Mouse (Mus musculus) urinary bladder, adult 2 months (tissue): Measurements from ENCODE around the gene Prkd2. TPM values are rescaled to one million over a fixed set of nuclear protein-coding genes. Genes with fewer than 3 reads are reported as not detected.

Source experiments
- DNase-seq: peaks from one replicate; pipeline ENCODE4 v3.0.0; 2022; ENCODE audit warnings: low spot score
- polyA plus RNA-seq: library from polyadenylated mRNA; depleted of rRNA; stranded (reverse); fragments of >200 nt; gene quantifications from 2 replicates; pipeline ENCODE4 v1.2.3, GENCODE M21; 2012; rRNA removed

Gene Prkd2
- 19.2 and 24.4 TPM in 2 replicates for polyA plus RNA-seq

DNA sequence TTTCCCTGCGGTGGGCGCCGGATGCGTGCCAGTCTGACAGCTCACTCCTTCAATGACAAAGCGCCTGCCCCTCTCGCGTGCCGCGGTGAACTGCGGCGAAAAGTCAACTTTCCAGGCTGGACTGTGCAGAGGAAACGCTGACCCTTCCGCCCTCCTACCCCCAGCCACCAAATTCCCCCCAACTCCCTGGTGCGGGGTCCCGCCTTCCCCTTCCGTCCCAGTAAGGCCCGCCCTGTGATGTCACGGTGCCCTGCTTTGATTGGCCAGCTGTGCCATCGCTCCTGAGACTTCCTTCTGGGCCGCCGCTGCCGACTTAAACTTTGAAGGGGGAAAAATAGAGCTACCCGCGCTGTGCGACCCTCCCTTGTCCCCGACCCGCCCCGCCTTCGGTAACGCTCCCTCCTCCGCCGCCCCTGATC is at the start of gene Prkd2:
Gene Prkd2, plus strand, starts transcription at position 258 of the 419 bp plus-strand sequence.
- DNase-seq, result peak; percentile 75

GRCm38 (mm10) chr7:16793010-16793725 is 49.5 kb upstream of the Prkd2 start:
- DNase-seq, result no peak

- no peak for DNase-seq
Observed at GRCm38 (mm10) chr7:16794886-16795285, 47.8 kb upstream of the Prkd2 start.

GRCm38 (mm10) chr7:16804409-16805028 is 38.2 kb upstream of the Prkd2 start:
- DNase-seq, result no peak

- DNase-seq, result no peak
Observed at GRCm38 (mm10) chr7:16807936-16808335, 34.8 kb upstream of the Prkd2 start.

DNA sequence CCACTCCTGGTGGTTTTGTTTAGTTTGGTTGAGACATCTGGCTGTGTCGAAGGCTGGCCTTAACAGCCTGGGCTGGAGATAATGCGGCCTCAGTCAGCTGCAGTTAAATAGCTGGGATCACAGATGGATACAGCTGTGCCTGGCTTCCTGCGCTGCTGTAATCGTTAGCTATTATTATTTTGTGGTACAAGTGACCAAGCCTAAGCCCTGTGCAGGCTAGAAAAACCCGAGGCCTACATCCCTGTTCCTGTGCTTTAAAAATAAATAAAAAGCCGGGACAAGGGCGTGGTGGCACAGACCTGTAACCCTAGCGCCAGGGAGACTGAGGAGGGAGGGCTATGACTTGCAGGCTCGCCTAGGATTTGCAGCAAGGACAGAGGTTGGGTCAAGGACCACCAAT is 34.1 kb upstream of the Prkd2 start:
- no peak for DNase-seq

DNA sequence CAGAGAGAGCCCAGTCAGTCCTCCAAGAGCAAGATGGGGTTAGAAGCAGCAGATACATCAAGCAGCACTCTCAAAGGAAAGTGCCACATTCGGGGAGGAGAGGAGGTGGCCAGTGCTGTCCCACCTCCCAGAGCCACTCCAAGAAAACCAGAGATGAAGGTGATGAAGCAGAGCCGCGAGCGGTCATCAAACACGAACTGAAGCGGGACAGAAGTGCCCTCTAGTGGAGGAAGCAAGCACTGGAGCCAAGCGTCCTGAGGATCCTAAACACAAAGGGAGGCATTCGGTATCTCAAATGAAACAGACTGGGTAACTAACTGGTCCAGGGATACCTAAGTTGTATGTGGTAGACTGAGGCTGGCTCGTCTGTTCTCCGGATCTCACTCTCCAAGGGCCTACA is 33.0 kb upstream of the Prkd2 start:
- peak; percentile 42 for DNase-seq

DNA sequence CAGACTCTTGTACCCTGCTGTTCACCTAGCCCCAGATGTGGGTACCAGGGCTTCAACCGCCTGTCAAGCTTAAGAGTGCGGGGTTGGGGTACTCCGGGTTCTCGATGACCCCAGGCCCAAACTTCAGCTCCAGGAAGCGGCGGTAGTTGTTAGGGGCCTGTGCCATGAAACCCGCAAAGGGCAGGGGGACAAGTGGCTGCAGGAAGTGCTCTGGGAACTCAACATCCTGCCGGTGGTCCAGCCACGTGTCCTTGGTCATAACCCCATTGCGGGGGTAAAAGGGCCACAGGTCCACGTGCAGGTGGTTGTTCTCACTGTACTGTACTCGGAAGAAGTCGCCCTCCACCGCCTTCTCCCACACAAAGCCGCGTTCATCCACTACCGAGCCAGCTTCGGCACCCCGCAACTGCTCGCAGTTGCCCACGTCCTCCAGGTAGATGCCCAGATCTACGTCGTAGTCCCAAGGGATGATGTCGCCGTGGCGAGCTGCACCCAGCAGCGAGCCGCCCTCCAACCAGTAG is 32.2 kb upstream of the Prkd2 start:
- no peak for DNase-seq

GRCm38 (mm10) chr7:16810920-16811648 is 31.6 kb upstream of the Prkd2 start:
- DNase-seq, result no peak

- DNase-seq, result no peak
Observed at GRCm38 (mm10) chr7:16811649-16812070, 31.0 kb upstream of the Prkd2 start.

DNA sequence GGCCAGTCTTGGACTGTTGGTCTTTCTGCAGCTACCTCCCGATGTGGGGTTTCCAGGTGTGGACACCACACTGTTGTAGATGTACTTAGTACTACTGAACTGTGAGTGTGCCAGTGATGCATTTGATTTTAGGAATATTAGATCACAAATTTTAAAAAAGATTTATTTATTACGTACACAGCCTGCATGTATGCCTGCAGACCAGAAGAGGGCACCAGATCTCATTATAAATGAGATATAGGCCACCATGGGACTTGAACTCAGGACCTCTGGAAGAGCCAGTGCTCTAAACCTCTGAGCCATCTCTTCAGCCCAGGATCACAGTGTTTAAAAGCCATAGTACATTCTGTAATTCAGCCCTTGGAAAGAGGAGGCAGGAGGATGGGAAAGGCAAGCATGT is 30.2 kb upstream of the Prkd2 start:
- no peak for DNase-seq

DNA sequence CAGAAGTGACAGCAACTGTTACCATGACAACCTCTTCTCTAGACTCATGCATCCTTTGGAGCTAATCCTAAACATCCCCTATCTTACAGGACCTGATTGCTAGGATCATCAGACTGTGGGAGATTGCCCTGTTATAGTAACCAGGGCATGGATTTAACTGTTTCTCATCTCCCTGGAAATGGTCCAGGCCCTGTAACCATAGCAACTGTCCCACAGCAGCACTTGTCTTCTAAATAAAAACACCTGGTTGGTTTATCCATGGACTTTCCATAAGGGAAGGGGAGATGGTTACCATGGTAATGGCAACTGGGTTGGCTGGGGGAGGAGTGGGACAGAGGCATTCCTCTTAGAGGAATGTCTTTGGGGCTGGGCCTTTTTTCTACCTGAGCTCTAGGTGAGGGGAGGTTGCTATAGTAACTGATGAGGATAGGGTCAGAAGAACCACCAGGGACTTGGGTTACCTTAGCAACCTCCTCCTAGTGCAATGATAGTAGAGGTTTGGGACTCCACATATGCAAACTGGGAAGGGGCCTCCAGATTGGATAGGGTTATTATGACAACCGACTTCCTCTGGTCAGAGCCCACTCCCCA is 27.3 kb upstream of the Prkd2 start, which contains the start of gene Strn4:
Gene Strn4, plus strand, starts transcription at position 539 of the 591 bp plus-strand sequence.
- DNase-seq, result no peak

DNA sequence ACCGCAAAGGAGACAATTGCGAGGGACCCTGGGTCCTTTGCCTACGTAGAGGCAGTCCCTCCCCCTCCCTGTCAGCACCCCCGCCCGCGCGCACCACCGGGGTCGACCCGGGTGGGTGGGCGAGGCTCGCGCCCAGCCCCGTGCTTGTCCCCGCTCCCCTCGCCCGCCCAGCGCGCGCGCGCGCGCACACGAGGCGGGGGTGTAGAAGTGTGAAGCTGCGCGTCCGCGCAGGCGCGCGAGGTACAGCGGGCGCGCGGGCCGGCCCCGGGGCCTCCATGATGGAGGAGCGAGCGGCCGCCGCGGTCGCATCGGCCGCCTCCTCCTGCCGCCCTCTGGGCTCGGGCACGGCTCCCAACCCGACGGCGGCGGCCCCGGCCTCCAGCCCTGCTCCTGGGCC is 26.6 kb upstream of the Prkd2 start:
- DNase-seq, result no peak

DNA sequence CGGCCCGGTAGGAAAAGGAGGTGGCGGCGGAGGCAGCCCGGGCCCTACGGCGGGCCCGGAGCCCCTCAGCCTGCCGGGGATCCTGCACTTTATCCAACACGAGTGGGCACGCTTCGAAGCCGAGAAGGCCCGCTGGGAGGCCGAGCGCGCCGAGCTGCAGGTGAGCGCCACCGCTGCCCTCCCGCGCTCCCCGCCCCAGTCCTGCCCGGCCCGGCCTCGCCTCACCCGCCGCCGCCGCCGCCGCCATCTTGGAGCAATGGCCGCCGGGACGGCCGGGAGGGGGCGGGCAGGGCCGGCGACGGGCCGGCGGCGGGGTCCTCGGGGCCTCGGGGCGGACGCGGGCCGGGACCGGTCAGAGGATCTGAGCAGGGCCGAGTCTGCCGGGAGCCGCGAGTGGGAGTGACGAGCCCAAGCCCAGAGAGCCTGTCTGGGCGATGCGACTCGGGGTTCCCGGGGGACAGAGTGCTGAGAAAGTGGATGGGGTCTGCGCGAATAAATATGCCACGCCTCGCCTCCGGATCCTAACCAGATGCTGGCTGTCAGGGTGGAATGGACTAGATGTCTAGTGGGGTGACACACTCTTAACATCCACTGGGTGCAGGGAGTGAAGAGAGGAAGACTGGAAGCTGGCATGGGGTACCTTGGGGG is 26.1 kb upstream of the Prkd2 start, which contains the start of gene Fkrp:
Gene Fkrp, minus strand, starts transcription at position 258 of the 648 bp plus-strand sequence.
- peak; percentile 68 for DNase-seq

GRCm38 (mm10) chr7:16817693-16818092 is 25.0 kb upstream of the Prkd2 start:
- DNase-seq, result no peak

DNA sequence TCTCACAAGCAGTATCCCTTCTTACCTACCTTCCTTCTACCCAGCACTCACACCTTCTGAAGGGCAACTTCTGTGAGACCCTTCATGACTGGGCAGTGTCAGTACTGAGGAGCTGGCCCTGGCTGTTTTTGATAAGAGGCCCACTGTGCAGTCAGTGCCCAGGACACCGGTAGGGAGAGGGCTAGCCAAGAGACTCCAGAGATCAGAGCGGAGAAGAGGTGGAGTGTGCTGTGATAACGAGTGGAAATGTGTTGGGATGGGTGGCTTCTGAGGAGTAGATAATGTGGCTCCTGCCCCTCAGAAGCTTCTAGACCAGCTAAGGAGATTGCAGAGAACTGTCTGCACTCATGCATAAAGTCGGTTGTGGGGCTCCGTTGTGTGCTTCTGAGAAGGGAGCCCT is 22.9 kb upstream of the Prkd2 start:
- no peak for DNase-seq

DNA sequence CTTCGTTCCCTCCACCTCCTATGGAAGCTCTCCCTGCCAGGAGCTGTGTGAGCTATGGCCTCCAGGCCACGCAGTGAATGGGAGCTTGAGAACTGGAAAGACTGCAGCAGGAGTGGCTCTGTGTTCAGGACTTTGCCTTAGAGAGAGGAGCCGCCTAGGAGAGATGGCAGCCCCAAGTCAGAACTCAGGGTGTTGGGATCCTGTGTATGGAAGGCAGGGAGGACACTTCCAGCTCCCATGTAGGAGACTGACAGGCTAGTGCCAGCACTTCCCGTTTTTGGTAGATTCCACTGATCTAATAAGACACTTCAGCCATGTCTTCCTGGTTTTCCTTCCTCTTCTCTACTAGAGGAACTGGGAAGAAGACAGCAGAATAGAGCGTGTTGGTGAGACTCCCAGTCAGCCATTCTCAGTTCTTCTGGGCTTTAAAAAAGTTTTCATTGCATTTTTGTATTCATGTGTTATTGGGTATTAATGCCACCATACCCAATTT is 22.4 kb upstream of the Prkd2 start:
- no peak for DNase-seq

DNA sequence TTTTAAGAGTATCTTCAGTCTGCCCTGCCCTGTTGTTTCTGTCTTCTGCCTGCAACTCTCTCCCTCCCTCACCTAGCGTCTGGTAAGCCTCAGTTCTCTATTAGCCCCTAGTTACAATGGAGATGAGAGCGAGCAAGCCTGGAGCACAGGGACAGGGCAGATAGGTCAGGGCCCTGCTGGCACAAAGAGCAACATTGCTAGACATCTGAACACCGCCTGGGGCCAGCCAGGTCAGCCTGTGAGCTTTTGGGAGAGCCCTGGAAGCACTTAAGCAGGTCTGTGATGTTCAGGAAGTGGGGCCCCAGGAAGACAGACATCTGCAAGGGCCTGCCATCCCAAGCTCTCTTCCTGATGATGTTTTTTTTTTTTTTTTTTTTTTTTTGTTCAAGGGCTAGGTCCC is 21.6 kb upstream of the Prkd2 start:
- DNase-seq, result no peak

DNA sequence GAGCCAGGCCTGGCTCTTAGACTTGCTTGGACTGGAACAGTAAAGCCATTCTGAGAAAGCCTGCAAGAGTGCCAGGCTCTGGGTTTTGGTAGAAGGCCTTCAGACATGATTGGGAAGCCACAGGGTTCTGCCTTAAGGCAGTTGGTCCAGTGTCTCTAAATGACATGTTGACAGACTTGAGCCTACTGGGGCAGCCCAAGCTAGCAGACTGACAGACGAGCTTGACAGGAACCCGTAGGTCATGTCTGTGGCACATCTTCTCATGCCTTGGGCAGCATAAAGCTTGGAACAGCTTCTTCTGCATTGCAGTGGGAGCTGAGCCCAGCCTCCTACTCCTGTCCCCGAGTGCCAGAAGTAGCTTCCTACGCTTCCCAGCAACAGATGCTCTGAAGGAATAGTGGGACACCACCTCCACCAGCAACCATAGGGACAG is 21.0 kb upstream of the Prkd2 start:
- DNase-seq, result no peak

- no peak for DNase-seq
Observed at GRCm38 (mm10) chr7:16823734-16824133, 19.0 kb upstream of the Prkd2 start.

DNA sequence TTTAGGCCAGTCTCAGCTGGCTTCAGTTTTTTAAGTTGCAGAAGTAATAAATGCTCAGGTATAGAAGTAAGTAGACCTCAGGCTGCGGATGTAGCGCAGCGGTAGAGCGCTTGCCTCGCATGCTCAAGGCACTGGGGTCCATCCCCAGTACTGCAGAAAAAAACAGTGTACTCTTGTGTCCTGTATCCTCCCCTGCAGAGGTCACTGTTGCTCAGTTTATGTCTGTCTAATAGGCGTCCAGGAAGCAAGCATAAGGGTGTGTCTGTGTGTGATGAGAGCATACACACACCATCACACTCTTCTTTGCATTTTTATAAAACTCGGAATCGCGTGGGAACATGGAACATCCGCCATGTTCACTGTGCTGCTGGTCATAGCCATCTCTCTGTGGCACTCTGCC is 16.9 kb upstream of the Prkd2 start:
- no peak for DNase-seq
